Mouse (Mus musculus) cerebellum, adult 9-10 months (tissue): ENCODE measurements around the gene Phyhipl.

Experiments used
- DNase-seq: peaks from one replicate; pipeline ENCODE4 v3.0.0; 2022

The Phyhipl gene

GRCm38 (mm10) chr10:70655828-70656227 is at the start of gene Phyhipl:
Gene Phyhipl, minus strand, starts transcription at chr10:70655965.
- DNase-seq, result no peak

DNA sequence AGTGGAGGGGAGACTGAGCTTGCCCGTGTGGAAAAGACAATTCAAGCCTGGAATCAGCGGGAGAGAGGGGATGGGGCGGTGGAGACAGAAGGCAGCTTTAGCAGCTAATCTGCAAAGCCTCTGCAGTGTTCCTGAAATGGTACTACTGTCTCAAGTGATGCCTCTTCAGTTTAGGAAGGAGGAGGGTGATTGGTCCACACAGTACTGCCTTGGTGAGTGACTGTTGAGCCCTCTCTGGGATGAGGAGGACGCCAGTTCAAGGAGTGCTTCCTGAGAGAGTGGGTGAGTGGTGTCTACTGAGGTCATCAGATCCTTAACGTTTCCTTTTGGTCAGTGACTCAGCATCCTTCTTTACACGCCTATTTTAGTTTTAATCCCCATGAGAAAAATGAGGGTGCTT is 47.4 kb upstream of the Phyhipl start:
- no peak for DNase-seq

DNA sequence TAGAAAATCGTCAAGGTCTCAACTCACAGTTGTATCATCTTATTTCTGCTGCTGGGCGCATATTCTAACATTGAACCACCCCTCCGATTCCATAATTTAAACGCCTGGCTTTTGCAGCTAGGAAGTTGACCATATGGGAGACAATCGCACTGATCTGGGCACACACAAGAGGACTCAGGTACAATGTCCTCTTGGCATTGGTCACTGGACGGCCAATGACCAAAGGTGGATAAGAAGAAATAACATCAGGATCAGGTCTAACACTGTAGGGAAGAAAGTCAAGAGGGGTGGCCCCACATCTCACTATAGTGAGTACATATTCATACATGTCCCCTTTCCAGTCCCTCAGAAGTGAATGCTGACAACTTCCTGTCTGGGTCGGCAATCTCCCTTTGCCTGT is 43.8 kb upstream of the Phyhipl start:
- DNase-seq, result no peak

- no peak for DNase-seq
Measured at GRCm38 (mm10) chr10:70698014-70698413, 42.2 kb upstream of the Phyhipl start.

- no peak for DNase-seq
Measured at GRCm38 (mm10) chr10:70696748-70697585, 41.2 kb upstream of the Phyhipl start.

- no peak for DNase-seq
Measured at GRCm38 (mm10) chr10:70689346-70689745, 33.6 kb upstream of the Phyhipl start.

DNA sequence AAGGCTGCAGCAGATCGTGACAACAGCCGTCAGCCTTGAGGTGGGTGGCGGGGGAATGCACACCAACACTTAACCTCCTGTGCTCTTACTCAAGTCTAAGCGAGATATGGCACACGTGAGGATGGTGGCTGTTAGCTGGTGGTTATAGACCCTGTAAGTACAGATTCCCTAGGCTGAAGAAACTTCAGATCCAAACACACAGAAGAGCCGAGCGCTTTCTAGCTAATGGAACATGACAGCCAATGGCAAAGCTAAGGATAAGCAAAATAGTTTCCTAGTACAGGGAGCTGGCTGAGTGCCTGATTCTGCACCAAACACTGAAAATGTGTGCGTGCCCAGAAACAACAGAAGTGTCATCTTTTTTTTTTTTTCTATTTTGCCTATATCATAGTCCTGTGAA is 33.1 kb upstream of the Phyhipl start:
- no peak for DNase-seq

DNA sequence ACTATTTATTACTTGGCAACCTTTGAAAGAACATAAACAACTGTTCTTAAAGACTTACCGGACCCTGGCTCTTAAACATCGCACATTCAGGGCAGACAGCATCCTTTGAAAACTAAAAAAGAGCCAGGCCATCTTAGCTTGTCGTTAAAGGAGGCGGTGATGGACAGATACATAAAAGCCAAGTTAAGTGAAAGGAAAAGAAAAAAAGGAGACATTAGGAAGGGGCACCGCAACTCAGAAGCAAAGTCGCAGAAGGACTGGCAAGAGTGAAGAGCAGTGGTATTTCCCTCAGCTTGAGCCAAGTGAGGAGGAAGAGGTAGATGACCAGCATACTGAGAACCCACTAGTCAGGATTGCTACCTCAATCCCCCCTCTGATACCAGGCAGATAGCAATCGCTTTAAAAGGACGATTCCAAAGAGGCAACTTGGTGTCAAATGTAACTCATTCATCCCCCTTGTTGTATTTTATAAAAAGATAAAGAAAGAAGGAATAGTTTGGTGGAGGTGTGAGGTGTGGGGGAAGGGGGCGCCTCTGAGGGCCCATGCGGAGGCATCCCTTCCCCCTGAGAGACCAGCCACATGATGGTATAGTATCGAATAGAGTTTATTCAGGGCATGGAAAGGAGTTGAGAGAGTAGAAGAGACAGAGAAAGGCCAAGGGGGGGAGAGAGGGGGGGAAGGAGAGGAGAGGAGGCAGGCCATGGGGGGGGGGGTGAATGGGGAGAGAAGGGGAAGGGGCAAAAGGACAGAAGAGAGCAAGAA is 31.4 kb upstream of the Phyhipl start:
- no peak for DNase-seq

- peak; percentile 20 for DNase-seq
Measured at GRCm38 (mm10) chr10:70686505-70686904, 30.7 kb upstream of the Phyhipl start.

GRCm38 (mm10) chr10:70683508-70683907 is 27.7 kb upstream of the Phyhipl start:
- no peak for DNase-seq

DNA sequence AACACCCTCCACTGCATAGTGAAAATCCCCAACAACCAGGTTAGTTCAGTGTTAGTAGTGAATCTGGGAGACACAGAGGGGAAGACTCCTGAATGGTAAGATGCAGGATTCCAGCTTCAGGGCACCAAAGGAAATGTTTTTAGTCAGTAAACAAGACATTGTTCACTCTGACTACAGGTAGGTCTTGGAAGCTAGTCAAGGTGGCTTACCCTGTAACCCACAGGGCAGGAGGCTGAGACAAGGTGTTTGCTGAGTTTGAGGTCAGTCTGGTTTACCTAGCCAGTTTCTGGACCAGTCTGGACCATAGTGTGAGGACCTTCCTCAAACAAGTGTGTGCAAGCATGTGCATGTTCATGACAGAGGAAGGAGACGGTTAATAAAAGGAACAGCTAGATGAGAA is 22.2 kb upstream of the Phyhipl start:
- no peak for DNase-seq

DNA sequence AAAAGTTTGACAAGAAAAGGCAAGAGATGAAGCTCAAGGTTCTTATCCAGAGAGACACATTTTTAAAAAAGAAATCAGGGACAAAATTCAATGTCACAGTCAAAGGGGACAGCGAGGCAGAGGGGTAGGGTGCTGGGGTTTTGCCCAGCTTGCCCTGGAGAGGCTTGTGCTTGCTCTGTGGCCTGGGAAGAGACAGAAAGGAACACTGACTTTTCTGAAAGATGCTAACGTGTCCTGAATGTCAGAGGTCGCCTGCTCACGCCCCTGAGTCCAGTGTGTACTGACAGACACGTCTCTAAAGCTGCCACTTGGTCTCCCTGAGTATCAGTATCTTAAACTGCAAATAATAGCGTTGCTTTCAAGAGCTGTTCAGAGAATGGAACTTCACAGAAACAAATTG is 507 bp upstream of the Phyhipl start:
- DNase-seq, result no peak

DNA sequence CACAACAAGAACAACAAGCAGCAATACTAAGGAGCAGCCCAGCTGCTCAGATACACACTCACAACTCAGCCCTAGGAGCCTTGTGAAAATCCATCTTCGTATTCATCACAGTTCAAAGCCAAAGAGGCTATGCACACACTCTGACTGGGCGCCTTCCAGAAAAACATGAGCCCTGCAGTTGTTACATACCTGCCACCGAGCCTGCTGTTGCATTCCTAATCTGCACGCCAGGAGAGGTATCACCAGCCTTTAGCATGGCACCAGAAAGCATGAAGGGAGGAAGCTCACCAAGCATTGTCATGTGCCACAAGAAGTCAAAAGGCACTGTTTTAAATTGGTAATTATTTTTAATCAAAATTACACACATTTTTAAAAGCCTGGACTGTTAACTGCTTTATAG is 1.1 kb downstream of the Phyhipl start:
- no peak for DNase-seq

DNA sequence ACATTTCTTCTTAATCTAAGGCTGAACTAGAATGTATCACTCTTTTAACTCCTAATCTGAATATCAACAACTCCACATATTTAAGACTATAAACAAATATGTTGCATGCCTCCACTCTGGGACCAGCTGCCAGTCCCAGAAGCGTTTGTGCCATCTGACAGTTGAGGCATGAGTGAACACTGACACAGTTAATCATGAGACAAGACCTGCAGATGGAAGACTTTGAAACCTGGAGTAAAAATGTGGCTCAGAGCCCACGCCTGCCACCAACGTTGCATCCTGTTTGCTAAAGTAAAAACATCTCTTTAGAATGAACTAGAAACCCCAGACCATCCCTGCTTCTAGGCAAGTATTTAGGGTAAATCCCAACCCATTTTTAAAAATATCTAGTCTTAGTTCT is 1.6 kb downstream of the Phyhipl start:
- DNase-seq, result no peak

- no peak for DNase-seq
Measured at GRCm38 (mm10) chr10:70651769-70652648, 3.8 kb downstream of the Phyhipl start.

GRCm38 (mm10) chr10:70648831-70649230 is 6.9 kb downstream of the Phyhipl start:
- peak; percentile 28 for DNase-seq

DNA sequence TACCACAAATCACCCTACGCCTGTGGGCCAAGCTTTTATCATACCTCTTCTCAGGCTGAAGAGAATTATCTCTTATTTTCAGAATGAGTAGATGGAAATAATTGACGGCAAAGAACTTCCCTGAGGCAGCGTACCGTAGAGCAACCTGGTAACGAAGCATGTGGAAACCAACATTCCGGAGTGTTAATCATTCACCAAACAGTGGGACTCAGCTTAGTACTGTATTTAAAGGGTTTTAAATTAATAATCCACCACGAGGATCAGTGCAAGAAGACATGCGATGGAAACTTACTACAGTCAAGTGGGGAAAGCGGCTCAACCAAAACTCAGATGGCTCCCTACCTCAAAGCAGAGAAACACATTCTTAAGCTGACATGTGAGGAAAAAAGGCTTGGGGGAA is 12.6 kb downstream of the Phyhipl start:
- no peak for DNase-seq

- DNase-seq, result no peak
Measured at GRCm38 (mm10) chr10:70640896-70641596, 14.7 kb downstream of the Phyhipl start.

DNA sequence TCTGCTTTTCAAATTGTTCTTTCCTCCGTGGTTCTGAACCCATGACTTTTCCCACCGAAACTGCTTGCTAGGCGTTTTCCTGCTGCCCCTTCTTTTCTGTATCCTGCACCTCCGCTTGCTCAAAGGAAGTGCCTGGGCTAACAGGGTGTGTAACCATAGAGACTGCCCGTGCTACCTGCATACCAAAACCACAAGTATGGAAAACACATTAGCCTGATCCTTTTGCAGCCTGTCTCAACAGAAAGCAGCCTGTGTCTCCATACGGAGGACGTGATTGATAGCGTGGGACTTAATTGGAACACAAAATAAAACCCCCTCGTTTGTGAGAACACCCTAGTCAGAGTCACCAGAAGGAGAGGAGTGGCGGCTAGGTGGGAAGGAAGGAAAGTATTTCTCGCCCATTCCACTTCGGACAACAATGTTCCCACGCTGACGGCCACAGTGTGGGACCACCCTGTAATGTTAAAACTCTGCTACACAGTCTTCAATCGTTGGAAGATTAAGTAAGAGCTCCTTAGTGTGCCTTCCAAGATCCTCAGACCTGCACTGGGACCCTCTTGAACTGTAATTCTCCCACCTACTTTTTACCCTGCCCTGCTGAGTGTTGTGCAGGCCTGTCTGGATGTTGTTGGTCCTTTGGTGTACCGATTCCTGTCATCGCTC is 15.6 kb downstream of the Phyhipl start:
- DNase-seq, result no peak

DNA sequence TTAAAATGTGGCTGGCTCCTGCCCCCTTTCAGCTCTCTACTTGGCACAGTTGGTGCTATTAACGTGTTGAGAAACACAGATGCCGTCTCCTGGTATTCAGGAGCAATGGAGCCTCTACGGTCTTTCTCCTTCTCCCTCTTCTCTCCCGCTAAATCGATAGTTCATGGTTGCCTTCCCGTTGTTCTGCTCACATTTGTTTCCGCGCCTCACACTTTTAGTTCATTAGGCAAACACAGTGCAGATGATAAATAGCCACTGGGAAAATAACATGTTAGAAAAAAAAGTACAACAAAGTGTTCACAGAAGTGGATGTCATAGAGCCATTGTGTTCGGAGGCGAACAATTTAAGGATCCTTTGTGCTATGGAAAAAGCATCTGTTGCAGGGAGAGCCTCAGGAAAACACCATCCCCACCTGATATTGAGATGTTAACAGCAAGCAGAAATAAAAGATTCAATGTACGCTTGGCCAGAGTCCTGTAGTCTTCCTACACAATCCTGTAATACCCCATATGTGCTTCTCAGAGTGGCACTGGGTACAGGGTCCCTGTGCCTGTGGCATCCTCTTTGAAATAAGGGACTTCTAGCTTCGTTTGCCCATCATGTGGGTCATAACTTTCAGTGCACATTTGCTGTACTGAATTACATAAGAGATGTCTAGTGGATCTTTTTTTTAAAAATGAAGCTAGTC is 18.0 kb downstream of the Phyhipl start:
- no peak for DNase-seq

GRCm38 (mm10) chr10:70635261-70635660 is 20.5 kb downstream of the Phyhipl start:
- peak; percentile 15 for DNase-seq
